Mouse (Mus musculus) lung, embryonic 14.5 days (tissue): ENCODE results near the gene Stk19. TPM values are rescaled to one million over a fixed set of nuclear protein-coding genes. Genes with fewer than 3 reads are reported as not detected.
A peak's percentile ranks its signal among the peaks of the same experiment; 100 is the strongest.
"Not testable (repeated sequence)": the region's sequence is repeated elsewhere in the genome, so short reads cannot be mapped to it uniquely, and the experiment has no call there.

Experiments
- ATAC-seq: fragments of 200-750 bp; cut with Nextera tagmentation; 2 replicates; pipeline ENCODE4 v1.8.0; 2017; ENCODE audit warnings: mild to moderate bottlenecking, moderate TSS enrichment, moderate library complexity; ENCODE audit not compliant: insufficient read depth
- DNase-seq: peaks from one replicate; pipeline ENCODE4 v3.0.0-alpha.2; 2015
- H3K27ac ChIP-seq: fragments of 300-500 bp; sonication (generic); 2 replicates; pipeline ENCODE4 v1.5.1; 2014; ENCODE audit warnings: low read depth, mild to moderate bottlenecking, moderate library complexity
- H3K27me3 ChIP-seq: fragments of 300-500 bp; sonication (generic); 2 replicates; pipeline ENCODE4 v1.6.1; 2014; ENCODE audit warnings: low read length, control low read depth; ENCODE audit not compliant: insufficient read depth
- H3K36me3 ChIP-seq: fragments of 300-500 bp; sonication (generic); 2 replicates; pipeline ENCODE4 v1.6.1; 2014; ENCODE audit warnings: control low read depth; ENCODE audit not compliant: insufficient read depth
- H3K4me1 ChIP-seq: fragments of 300-500 bp; sonication (generic); 2 replicates; pipeline ENCODE4 v1.6.1; 2014; ENCODE audit warnings: antibody characterized with exemption, control low read depth; ENCODE audit not compliant: insufficient read depth
- H3K4me2 ChIP-seq: fragments of 300-500 bp; sonication (generic); 2 replicates; pipeline ENCODE4 v1.6.1; 2014; ENCODE audit warnings: mild to moderate bottlenecking
- H3K4me3 ChIP-seq: fragments of 300-500 bp; sonication (generic); 2 replicates; pipeline ENCODE4 v1.5.1; 2014; ENCODE audit warnings: low read depth, low read length
- H3K9ac ChIP-seq: fragments of 300-500 bp; sonication (generic); 2 replicates; pipeline ENCODE4 v1.6.1; 2014
- H3K9me3 ChIP-seq: fragments of 300-500 bp; sonication (generic); 2 replicates; pipeline ENCODE4 v1.6.1; 2016; ENCODE audit warnings: low read depth, low read length, control low read depth
- CTCF ChIP-seq: IDR thresholded peaks from 2 replicates; pipeline ENCODE4 v1.5.1; 2016; ENCODE audit warnings: antibody characterized with exemption, low read depth
- WGBS: fragments of 180-500 bp; shearing (Covaris S2); extraction: QIAGEN DNeasy Blood & Tissue Kit; methylation state at CpG from one replicate; pipeline ENCODE4 v1.1.7; 2014; 5-methylcytosine and 5-hydroxymethylcytosine counted together
- polyA plus RNA-seq: library from polyadenylated mRNA; unstranded; fragments of >200 nt; fragmentation: Nextera tagmentation; extraction: Ambion mirVana; gene quantifications from 2 replicates; pipeline ENCODE4 v1.2.1, GENCODE M21; 2014

The Stk19 gene
- polyA plus RNA-seq, 1 experiment from 2014 or later: 25.0 TPM

GRCm38 (mm10) chr17:34811275-34811674 is 25.5 kb downstream of the Stk19 start:
- no peak for ATAC-seq
- no peak overlapping the region for H3K4me3 ChIP-seq
- no peaks in the 10 kb centered on the region for H3K9me3 ChIP-seq
- no peak for DNase-seq
- no peak for TF ChIP-seq CTCF
- H3K4me1 ChIP-seq: no peaks in the 10 kb centered on the region
- WGBS: 60% methylated on average over 15 of the region's 15 CpGs
- H3K27me3 ChIP-seq: no peaks in the 10 kb centered on the region
- no peak overlapping the region for H3K9ac ChIP-seq
- no peak overlapping the region for H3K4me2 ChIP-seq
- H3K36me3 ChIP-seq: no peaks in the 10 kb centered on the region
- H3K27ac ChIP-seq: no peak overlapping the region

- H3K4me3 ChIP-seq, H3K36me3 ChIP-seq, H3K4me2 ChIP-seq, H3K27ac ChIP-seq, H3K4me1 ChIP-seq, H3K27me3 ChIP-seq, H3K9me3 ChIP-seq, DNase-seq, ATAC-seq, H3K9ac ChIP-seq: not testable (repeated sequence)
- whole genome bisulfite sequencing: 63% methylated on average over 7 of the region's 8 CpGs
Observed at GRCm38 (mm10) chr17:34810811-34811210, 25.9 kb downstream of the Stk19 start.

GRCm38 (mm10) chr17:34810411-34810810 is 26.3 kb downstream of the Stk19 start:
- ATAC-seq: not testable (repeated sequence)
- 89% methylated on average over 5 of the region's 5 CpGs for WGBS

GRCm38 (mm10) chr17:34808599-34809205 is 28.0 kb downstream of the Stk19 start:
- TF ChIP-seq CTCF: no peak

More at GRCm38 (mm10) chr17:34810411-34810810, 26.3 kb downstream of the Stk19 start:
- not testable (repeated sequence) for H3K4me2 ChIP-seq, H3K4me3 ChIP-seq, H3K4me1 ChIP-seq, H3K27ac ChIP-seq, H3K36me3 ChIP-seq, H3K9ac ChIP-seq, H3K27me3 ChIP-seq, DNase-seq, H3K9me3 ChIP-seq

GRCm38 (mm10) chr17:34807176-34807575 is 29.6 kb downstream of the Stk19 start:
- H3K36me3 ChIP-seq: no peaks in the 10 kb centered on the region
- no peak for TF ChIP-seq CTCF
- WGBS: 62% methylated on average over 3 of the region's 3 CpGs
- ATAC-seq (no peak), DNase-seq (no peak)
- no peaks in the 10 kb centered on the region for H3K27me3 ChIP-seq
- 0 out of 2 replicates have a peak, but pooled peaks cover 7% of the 10 kb centered on the region for H3K9me3 ChIP-seq
- no peaks in the 10 kb centered on the region for H3K4me1 ChIP-seq
- no peak overlapping the region for H3K4me2 ChIP-seq
- H3K9ac ChIP-seq: no peak overlapping the region
- H3K4me3 ChIP-seq: no peak overlapping the region
- no peak overlapping the region for H3K27ac ChIP-seq

More at GRCm38 (mm10) chr17:34808599-34809205, 28.0 kb downstream of the Stk19 start:
- no peak for ATAC-seq
- no peak overlapping the region for H3K9ac ChIP-seq
- DNase-seq: no peak
- H3K4me3 ChIP-seq: no peak overlapping the region
- H3K36me3 ChIP-seq: no peaks in the 10 kb centered on the region
- no peaks in the 10 kb centered on the region for H3K27me3 ChIP-seq
- 0 out of 2 replicates have a peak, but pooled peaks cover 7% of the 10 kb centered on the region for H3K9me3 ChIP-seq
- 77% methylated on average over 6 of the region's 6 CpGs for WGBS
- H3K4me1 ChIP-seq: no peaks in the 10 kb centered on the region
- no peak overlapping the region for H3K4me2 ChIP-seq
- H3K27ac ChIP-seq: no peak overlapping the region

GRCm38 (mm10) chr17:34804871-34805562 is 31.7 kb downstream of the Stk19 start:
- Histone ChIP-seq H3K36me3 (no peaks in the 10 kb centered on the region), H3K4me3 (no peak overlapping the region), H3K27ac (no peak overlapping the region), H3K4me2 (no peak overlapping the region), H3K9me3 (0 out of 2 replicates have a peak, but pooled peaks cover 7% of the 10 kb centered on the region), H3K27me3 (no peaks in the 10 kb centered on the region), H3K4me1 (no peaks in the 10 kb centered on the region), H3K9ac (no peak overlapping the region)
- no peak for DNase-seq
- ATAC-seq: no peak
- TF ChIP-seq CTCF: peak; percentile 42
- 61% methylated on average over 6 of the region's 6 CpGs for WGBS

- not testable (repeated sequence) for H3K9me3 ChIP-seq, ATAC-seq
Observed at GRCm38 (mm10) chr17:34804301-34804700, 32.4 kb downstream of the Stk19 start, which contains the start of gene Cyp21a1. TSS of gene Cyp21a1 (minus strand) at chr17:34804561.

GRCm38 (mm10) chr17:34803367-34803766 is 33.4 kb downstream of the Stk19 start:
- 89% methylated on average over 6 of the region's 6 CpGs for WGBS
- DNase-seq: not testable (repeated sequence)

More at GRCm38 (mm10) chr17:34804301-34804700, 32.4 kb downstream of the Stk19 start, which contains the start of gene Cyp21a1:
- H3K36me3 ChIP-seq, H3K27ac ChIP-seq, H3K4me2 ChIP-seq, H3K4me1 ChIP-seq, H3K9ac ChIP-seq, H3K4me3 ChIP-seq, DNase-seq, H3K27me3 ChIP-seq: not testable (repeated sequence)
- WGBS: 87% methylated on average over 3 of the region's 6 CpGs

GRCm38 (mm10) chr17:34802756-34803155 is 34.0 kb downstream of the Stk19 start:
- not testable (repeated sequence) for ATAC-seq, H3K27ac ChIP-seq, H3K27me3 ChIP-seq, H3K9me3 ChIP-seq, H3K4me3 ChIP-seq, H3K4me2 ChIP-seq, H3K36me3 ChIP-seq, DNase-seq, H3K9ac ChIP-seq, H3K4me1 ChIP-seq
- 93% methylated on average over 9 of the region's 9 CpGs for WGBS

More at GRCm38 (mm10) chr17:34803367-34803766, 33.4 kb downstream of the Stk19 start:
- not testable (repeated sequence) for H3K9me3 ChIP-seq, H3K36me3 ChIP-seq, H3K9ac ChIP-seq, H3K4me1 ChIP-seq, H3K27ac ChIP-seq, ATAC-seq, H3K4me3 ChIP-seq, H3K4me2 ChIP-seq, H3K27me3 ChIP-seq

GRCm38 (mm10) chr17:34800781-34801305 is 35.9 kb downstream of the Stk19 start:
- not testable (repeated sequence) for ATAC-seq, H3K4me3 ChIP-seq, H3K36me3 ChIP-seq, H3K4me1 ChIP-seq, H3K4me2 ChIP-seq, H3K27me3 ChIP-seq, H3K27ac ChIP-seq, H3K9me3 ChIP-seq, DNase-seq, H3K9ac ChIP-seq
- WGBS: 89% methylated on average over 13 of the region's 16 CpGs
